8 mouse cellular contexts compared by ENCODE assay signal in the genomic region with DNA sequence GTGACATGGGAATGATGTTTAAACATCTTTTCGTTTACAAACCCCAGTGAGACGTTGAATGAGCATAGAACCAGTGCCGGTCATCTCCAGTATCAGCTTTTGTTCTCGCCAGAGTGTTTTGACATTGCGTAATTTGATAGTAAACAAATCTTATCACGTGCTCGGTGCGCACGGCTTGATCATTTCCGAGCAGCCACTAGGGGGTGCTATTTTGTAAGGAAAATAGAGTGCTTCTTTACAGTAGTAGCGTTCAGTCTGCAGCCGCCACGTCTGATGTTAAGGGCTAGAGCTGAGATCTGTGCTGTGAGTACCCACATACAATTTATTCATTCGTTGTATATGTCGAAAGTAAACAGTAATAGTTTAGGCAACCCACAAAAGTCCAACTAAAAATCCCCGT.
DNase-seq lines count a peak whose midpoint lies in the region; TF ChIP-seq lines count a peak whose summit lies in the region.

No protein-coding gene starts in this region.

- no peak overlapping the region for H3K27ac ChIP-seq in cortical plate, adult 2 months (ENCODE audit: insufficient read depth, low read length)

- peak; percentile 58 to 93 for DNase-seq in adrenal gland, adult (ENCODE audit: inconsistent age in 2 of 2, low spot score in 1 of 2)
- peak; percentile 71 for DNase-seq in gastrocnemius, postnatal 14 days
- DNase-seq in hindlimb bud, embryonic 11.5 days (ENCODE audit: extremely low spot score, low read depth, low spot score), result peak; percentile 70
- peak; percentile 66 for DNase-seq in left cerebral cortex, adult 11 months (ENCODE audit: low spot score)
- peak; percentile 64 to 78 for DNase-seq in lung, postnatal 4 days
- DNase-seq in right cerebral cortex, adult 2 months (ENCODE audit: low spot score in 2 of 2), result peak; percentile 83 to 86
- peak; percentile 69 to 77 for DNase-seq in urinary bladder, postnatal 36 days (ENCODE audit: low spot score in 2 of 2)

- TF ChIP-seq CTCF in cortical plate, adult 2 months (IDR thresholded peaks at IDR 0.05; ENCODE audit: extremely low read depth, insufficient read depth, low read length), result peak; percentile 79

- no peak for TF ChIP-seq POLR2A in cortical plate, adult 2 months (IDR thresholded peaks at IDR 0.05; ENCODE audit: extremely low read depth, insufficient read depth, low read length)

- H3K4me1 ChIP-seq in cortical plate, adult 2 months (ENCODE audit: control insufficient read depth, insufficient read depth, low read length), result no peaks in the 10 kb centered on the region

- no peak overlapping the region for H3K4me3 ChIP-seq in cortical plate, adult 2 months (ENCODE audit: insufficient read depth, low read length)

- intact Hi-C loops in gastrocnemius, postnatal 14 days (cut with DNase I; ENCODE audit: low total_unique reads), result loop anchor here (5.0 kb wide), 1 partner anchor 485 kb away; no protein-coding TSS in a partner anchor
